Mouse (Mus musculus): Measurements from ENCODE around the gene Hoxd10. TPM values are rescaled to one million over a fixed set of nuclear protein-coding genes. Genes with fewer than 3 reads are reported as not detected.

Gene Hoxd10
- total RNA-seq, 2 experiments from 2014 or later: not detected

DNA sequence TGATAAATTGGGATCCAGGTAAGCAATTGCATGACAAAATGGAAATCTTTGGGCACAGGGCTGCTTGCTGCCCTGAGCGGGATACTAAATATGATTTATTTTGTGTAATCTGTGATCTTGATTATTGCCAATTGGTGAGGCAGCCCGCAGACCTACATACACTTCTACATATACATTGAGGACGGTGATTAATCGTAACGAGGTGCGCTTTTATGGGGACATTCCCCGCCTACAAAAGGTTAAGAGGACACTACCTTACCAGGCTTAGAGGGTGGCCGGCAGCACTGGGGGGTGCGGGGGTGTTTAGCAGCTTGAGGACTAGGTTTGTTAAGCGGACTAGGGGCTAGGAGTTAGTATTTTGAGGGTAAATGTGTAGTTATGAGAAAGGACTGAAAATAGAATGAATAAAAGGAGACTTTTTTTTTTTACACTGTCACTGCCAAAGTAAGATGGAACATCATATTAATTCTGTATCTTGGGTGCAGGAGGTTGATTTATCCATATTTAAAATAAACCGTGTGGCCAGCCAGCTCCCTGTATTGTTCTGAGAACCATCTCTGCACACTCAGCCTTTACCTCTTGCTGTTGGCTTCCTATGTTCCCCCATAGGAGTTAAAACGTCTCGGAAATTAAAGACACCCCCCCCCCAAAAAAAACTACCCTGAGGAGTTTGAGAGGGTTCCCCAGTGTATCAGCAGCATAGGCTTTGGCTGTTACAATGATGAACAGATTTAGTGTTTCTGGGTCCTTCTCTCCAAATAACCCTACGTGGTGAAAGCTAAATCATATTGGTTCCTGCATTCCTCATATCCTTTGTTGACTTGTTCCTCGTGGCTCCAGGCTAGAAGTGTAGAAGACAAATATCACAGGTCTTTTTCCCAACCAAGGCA is 45.2 kb downstream of the Hoxd10 start:
- ATAC-seq (replicated peaks; ENCODE audit: low FRiP score, low TSS enrichment, poor library complexity, severe bottlenecking): no peak

DNA sequence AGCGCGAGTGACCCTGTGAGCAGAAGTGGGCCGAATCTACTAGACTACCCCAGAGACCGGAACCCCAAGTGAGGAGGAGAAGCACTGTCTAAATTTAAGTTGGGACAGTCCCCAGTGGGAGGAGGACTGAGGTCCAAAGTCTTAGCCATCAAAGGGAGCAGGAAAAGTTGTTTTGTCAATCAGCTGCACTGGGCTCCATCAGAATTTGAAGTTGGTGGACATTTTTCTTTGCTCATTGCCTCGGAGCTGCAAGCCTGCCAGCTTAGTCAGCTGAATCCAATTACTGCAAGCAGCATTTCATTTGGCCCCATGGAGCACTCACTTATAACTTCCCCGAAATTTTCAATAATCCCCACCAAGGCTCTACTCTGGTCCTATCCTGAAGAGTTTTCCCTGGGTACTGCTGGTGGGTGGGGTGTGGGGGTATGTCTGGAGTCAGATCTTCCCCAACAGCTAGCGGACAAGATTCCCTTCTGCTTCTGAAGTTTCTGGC is 45.9 kb downstream of the Hoxd10 start:
- ATAC-seq (replicated peaks; ENCODE audit: low FRiP score, low TSS enrichment, poor library complexity, severe bottlenecking): no peak

DNA sequence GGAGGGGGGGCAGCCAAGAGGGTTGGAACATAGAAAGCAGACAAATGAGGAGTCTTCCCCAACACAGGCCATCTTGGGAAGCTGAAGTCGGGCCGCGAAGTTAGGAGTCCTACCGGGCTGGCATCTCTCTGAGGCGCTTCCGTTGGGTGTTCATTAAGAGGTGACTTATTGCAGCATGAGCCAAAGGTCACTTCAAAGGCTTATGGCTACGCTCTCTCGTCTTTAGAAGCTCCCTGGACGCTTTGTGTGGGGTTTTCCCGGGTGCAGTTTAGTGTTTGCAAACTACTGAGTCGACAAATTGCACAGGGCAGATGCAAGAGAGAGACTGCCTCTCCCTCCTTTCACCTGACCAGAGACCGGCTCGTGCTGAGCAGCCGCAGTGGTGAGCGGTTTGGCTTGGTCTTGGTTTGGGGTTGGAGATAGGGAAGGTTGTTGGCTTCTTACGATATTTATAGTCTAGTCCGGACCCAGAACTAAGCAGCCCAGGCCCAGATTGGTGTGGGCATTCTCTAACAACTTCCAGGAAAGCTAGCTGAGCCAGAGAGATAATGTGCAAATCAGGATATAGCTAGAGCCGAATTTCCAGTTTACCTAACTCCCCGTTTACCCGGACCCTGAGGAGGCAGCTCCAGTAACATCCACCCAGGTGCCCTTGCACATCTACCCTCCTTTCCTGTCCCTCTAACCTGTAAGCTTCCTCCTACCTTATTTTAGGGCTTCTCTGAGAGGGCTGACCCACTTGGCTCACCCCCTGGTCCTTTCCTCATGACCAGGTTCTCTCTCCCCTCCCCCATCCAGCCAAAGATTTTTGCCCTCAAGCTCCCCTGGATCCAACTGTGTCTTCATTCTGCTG is 47.1 kb downstream of the Hoxd10 start:
- no peak for ATAC-seq (replicated peaks; ENCODE audit: low FRiP score, low TSS enrichment, poor library complexity, severe bottlenecking)

DNA sequence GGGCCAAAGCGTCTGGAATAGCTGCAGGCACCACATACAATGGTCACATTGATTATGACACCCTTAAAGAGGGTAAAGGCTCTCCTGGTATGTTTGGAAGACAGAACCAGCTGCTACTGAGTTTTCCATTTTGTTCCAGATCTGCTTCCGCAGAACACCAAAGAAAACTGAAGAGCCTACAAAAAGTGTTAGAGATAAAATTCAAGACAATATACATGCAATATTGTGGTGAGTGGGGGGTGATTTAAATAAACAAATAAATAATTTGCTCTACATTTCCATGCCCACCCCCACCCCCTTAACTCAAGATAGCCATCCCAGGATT is 47.7 kb downstream of the Hoxd10 start:
- no peak for ATAC-seq (replicated peaks; ENCODE audit: low FRiP score, low TSS enrichment, poor library complexity, severe bottlenecking)

DNA sequence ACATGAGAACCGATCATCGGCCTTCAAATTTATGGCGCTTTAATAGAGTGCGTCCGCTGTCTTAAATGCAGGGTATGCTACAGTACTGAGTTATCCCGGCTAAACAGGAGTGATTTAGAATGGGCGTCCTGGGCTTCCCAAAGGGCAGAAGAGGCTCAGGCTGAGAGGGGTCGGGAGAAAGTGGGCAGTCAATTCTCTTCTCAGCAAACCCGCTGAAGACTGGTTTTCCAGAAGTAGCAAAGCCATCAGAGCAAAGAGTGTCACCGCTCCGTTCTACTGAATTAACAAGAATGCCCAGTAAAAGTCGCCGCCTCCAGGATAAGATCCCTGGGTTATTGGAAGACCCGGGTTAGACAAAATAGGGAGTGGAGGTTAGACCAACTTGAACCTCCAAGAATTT is 48.1 kb downstream of the Hoxd10 start:
- ATAC-seq (replicated peaks; ENCODE audit: low FRiP score, low TSS enrichment, poor library complexity, severe bottlenecking): no peak

DNA sequence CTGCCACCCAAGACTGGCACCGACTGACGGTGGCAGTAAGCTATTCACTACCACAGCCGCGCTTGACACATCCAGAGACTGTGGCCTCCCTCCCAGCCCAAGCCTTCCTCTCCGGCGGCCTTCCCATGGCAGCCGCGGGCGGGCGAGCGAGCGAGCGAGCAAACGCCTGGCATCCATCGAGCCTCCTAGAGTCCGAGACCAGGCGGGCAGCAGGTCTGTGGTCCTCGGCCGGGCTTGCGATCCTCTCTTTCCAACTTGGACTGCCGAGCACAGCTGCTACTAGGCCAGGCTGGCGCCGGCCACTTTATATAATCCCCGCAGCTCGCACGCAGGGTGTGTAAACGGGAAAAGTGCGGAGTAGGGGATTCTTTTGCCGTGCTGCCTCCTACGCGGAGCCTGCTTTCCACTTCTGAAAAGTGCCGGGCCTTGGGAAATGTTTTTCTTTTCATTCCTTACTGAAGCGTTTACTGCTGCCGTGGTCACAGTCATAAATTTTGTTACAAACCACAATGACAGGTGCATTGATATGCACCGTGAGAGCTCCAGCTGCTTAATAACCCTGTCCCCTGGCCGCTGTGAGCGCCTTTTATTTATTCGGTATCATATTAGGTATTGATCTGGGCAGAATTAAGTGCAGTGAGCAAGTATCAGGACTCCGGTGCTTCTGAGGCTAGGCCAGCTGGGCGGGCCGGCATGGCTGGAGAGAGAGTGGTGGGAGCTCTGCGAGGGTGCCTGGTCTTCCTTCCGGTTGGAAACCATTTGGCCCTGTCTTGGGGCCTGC is 48.8 kb downstream of the Hoxd10 start:
- ATAC-seq (replicated peaks; ENCODE audit: low FRiP score, low TSS enrichment, poor library complexity, severe bottlenecking): 0 out of 2 replicates have a peak, but pooled peaks have one; percentile 9

DNA sequence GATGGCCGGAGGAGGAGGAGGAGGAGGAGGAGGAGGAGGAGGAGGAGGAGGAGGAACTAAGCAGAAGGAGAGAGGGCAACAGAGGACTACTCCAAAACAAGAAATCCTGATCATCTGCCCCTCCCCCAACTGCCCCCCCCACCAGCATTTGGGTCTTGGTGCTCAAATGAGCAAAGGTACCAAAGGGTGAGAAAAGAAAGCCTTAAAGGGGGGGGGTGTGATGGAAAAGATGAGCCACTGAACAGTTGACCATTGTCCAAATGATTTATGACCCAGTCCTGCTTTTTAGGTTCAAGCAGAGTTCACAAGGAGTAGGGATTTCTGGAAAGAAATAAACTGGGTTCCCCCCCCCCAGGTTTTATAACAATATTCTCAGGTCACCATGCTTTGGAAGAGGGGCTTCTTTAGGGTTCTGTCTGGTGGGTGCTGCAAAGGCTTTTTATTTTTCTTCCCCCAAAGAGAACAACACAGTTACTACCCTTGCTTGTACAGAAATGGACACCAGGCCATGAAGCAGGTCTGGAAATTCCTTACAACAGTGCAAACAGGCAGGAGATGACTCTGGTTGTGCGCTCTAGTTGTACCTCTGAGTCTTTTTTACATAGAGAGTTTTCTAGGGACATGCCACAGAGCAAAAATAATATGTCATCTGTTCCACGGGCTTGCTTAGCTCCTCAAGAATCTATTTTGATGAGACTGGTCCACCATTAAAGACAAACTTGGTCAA is 49.7 kb downstream of the Hoxd10 start:
- ATAC-seq (replicated peaks; ENCODE audit: low FRiP score, low TSS enrichment, poor library complexity, severe bottlenecking): no peak

DNA sequence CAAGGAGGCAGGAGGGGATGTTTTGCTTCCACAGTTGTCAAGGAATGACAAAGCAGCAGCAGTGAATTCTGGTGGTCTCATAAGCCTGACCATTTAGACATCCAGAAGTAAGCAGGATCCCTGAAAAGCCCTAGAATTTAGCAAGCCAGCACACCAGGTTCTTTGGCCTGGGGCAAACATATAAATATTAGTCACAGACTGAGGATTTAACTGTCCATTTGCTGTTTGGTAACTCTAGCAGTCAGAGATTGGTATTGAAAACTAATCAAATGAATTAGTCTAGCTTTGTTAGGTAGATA is 50.2 kb downstream of the Hoxd10 start:
- no peak for ATAC-seq (replicated peaks; ENCODE audit: low FRiP score, low TSS enrichment, poor library complexity, severe bottlenecking)

Other genes starting within 250 kb of the Hoxd10 start
- gene Lnpk, start 112.5 kb upstream of the Hoxd10 start, total RNA-seq (2014; fragmentation: Nextera tagmentation): 35.0 and 44.4 TPM in 2 replicates
- 50.0 and 56.6 TPM in 2 replicates for gene Lnpk, start 112.5 kb upstream of the Hoxd10 start, total RNA-seq (2017)
- gene Evx2, start 32.4 kb upstream of the Hoxd10 start, total RNA-seq (2014; fragmentation: Nextera tagmentation): not detected in 2 replicates
- gene Evx2, start 32.4 kb upstream of the Hoxd10 start, total RNA-seq (2017): not detected in 2 replicates
- gene Hoxd13, start 23.6 kb upstream of the Hoxd10 start, total RNA-seq (2014; fragmentation: Nextera tagmentation): not detected in 2 replicates
- gene Hoxd13, start 23.6 kb upstream of the Hoxd10 start, total RNA-seq (2017): not detected in 2 replicates
- gene Hoxd12, start 16.9 kb upstream of the Hoxd10 start, total RNA-seq (2014; fragmentation: Nextera tagmentation): not detected in 2 replicates
- not detected in 2 replicates for gene Hoxd12, start 16.9 kb upstream of the Hoxd10 start, total RNA-seq (2017)
- not detected in 2 replicates for gene Hoxd11, start 12.4 kb upstream of the Hoxd10 start, total RNA-seq (2014; fragmentation: Nextera tagmentation)
- not detected in 2 replicates for gene Hoxd11, start 12.4 kb upstream of the Hoxd10 start, total RNA-seq (2017)
- gene Hoxd9, start 5.8 kb downstream of the Hoxd10 start, total RNA-seq (2014; fragmentation: Nextera tagmentation): not detected in 2 replicates
- gene Hoxd9, start 5.8 kb downstream of the Hoxd10 start, total RNA-seq (2017): not detected in 2 replicates
- not detected in 2 replicates for gene Hoxd8, start 12.7 kb downstream of the Hoxd10 start, total RNA-seq (2014; fragmentation: Nextera tagmentation)
- gene Hoxd8, start 12.7 kb downstream of the Hoxd10 start, total RNA-seq (2017): not detected in 2 replicates
- not detected in 2 replicates for gene Hoxd3, start 20.0 kb downstream of the Hoxd10 start, total RNA-seq (2014; fragmentation: Nextera tagmentation)
- gene Hoxd3, start 20.0 kb downstream of the Hoxd10 start, total RNA-seq (2017): not detected in 2 replicates
- not detected in 2 replicates for gene Hoxd4, start 20.0 kb downstream of the Hoxd10 start, total RNA-seq (2014; fragmentation: Nextera tagmentation)
- gene Hoxd4, start 20.0 kb downstream of the Hoxd10 start, total RNA-seq (2017): not detected in 2 replicates
- not detected in 2 replicates for gene Gm28230, start 34.8 kb downstream of the Hoxd10 start, total RNA-seq (2014; fragmentation: Nextera tagmentation)
- gene Gm28230, start 34.8 kb downstream of the Hoxd10 start, total RNA-seq (2017): not detected in 2 replicates
- gene Hoxd1, start 71.1 kb downstream of the Hoxd10 start, total RNA-seq (2014; fragmentation: Nextera tagmentation): not detected in 2 replicates
- gene Hoxd1, start 71.1 kb downstream of the Hoxd10 start, total RNA-seq (2017): not detected in 2 replicates
- gene Mtx2, start 133.9 kb downstream of the Hoxd10 start, total RNA-seq (2014; fragmentation: Nextera tagmentation): 71.8 and 72.1 TPM in 2 replicates
- 50.6 and 51.1 TPM in 2 replicates for gene Mtx2, start 133.9 kb downstream of the Hoxd10 start, total RNA-seq (2017)

All from megakaryocyte-erythroid progenitor cell, adult 5-6 weeks (primary cell).